Mouse (Mus musculus): ENCODE results near the gene Gm20547. TPM values are rescaled to one million over a fixed set of nuclear protein-coding genes. Genes with fewer than 3 reads are reported as not detected.
A peak's percentile ranks its signal among the peaks of the same experiment; 100 is the strongest.
"Not testable (repeated sequence)": the region's sequence is repeated elsewhere in the genome, so short reads cannot be mapped to it uniquely, and the experiment has no call there.

The Gm20547 gene
- total and polyA plus RNA-seq, 3 experiments, result 0.03 TPM; not detected in 2

- H3K36me3 ChIP-seq (ENCODE audit: control insufficient read depth in 1 of 2, insufficient read depth in 2 of 2, low read length in 2 of 2); H3K27ac ChIP-seq (ENCODE audit: control insufficient read depth, low read depth, low read length); H3K9ac ChIP-seq (ENCODE audit: control insufficient read depth, low read depth, low read length, poor library complexity, severe bottlenecking); H3K27me3 ChIP-seq (ENCODE audit: control insufficient read depth in 1 of 2, insufficient read depth in 2 of 2, low read length in 2 of 2); DNase-seq (ENCODE audit: low read depth, low spot score); H3K4me1 ChIP-seq (ENCODE audit: control insufficient read depth in 1 of 2, insufficient read depth in 2 of 2, low read length in 2 of 2); H3K9me3 ChIP-seq (replicated peaks; ENCODE audit: insufficient read depth, low read length); H3K4me3 ChIP-seq (ENCODE audit: control insufficient read depth in 1 of 2, insufficient read depth in 1 of 2, low read depth in 2 of 2, low read length in 2 of 2): not testable (repeated sequence)
- TF ChIP-seq ZNF384 (IDR thresholded peaks at IDR 0.05; ENCODE audit: low read depth, low read length), result peak; percentile 52
- H3K79me2 ChIP-seq (ENCODE audit: control insufficient read depth, insufficient read depth, low read length, poor library complexity), result peaks cover 25% of the 10 kb centered on the region
Observed at GRCm38 (mm10) chr17:34901948-34902347, 20.1 kb upstream of the Gm20547 start.

DNA sequence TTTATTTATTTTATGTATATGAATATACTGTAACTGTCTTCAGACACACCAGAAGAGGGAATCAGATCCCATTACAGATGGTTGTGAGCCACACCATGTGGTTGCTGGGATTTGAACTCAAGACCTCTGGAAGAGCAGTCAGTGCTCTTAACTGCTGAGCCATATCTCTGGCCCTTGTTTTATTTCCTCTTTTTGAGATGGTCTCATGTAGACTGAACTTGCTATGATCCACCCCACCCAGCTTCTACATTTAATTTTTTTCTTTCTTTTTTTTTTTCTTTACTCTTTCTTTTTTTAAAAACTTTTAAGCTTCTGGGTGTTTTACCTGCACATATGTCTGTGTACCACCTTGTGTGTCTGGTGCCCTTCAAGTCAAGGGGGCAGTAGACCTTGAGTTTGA lies 19.0 kb upstream of the Gm20547 start:
- Histone ChIP-seq H3K79me2 (ENCODE audit: control insufficient read depth, insufficient read depth, low read length, poor library complexity) (peaks cover 27% of the 10 kb centered on the region), H3K36me3 (ENCODE audit: control insufficient read depth in 1 of 2, insufficient read depth in 2 of 2, low read length in 2 of 2) (peaks cover 2 to 15% of the 10 kb centered on the region in 2 experiments; a peak in 3 of 4 replicates), H3K4me1 (ENCODE audit: control insufficient read depth in 1 of 2, insufficient read depth in 2 of 2, low read length in 2 of 2) (peaks cover 0 to 15% of the 10 kb centered on the region in 2 experiments; a peak in 3 of 4 replicates)
- not testable (repeated sequence) for H3K9ac ChIP-seq (ENCODE audit: control insufficient read depth, low read depth, low read length, poor library complexity, severe bottlenecking); H3K27ac ChIP-seq (ENCODE audit: control insufficient read depth, low read depth, low read length); H3K27me3 ChIP-seq (ENCODE audit: control insufficient read depth in 1 of 2, insufficient read depth in 2 of 2, low read length in 2 of 2); H3K4me3 ChIP-seq (ENCODE audit: control insufficient read depth in 1 of 2, insufficient read depth in 1 of 2, low read depth in 2 of 2, low read length in 2 of 2); H3K9me3 ChIP-seq (replicated peaks; ENCODE audit: insufficient read depth, low read length)
- DNase-seq (ENCODE audit: low read depth, low spot score), result peak; percentile 61
- TF ChIP-seq TBP (IDR thresholded peaks at IDR 0.05; ENCODE audit: low read depth, low read length) (peak; percentile 92), MXI1 (IDR thresholded peaks at IDR 0.05; ENCODE audit: low read depth, low read length) (0 out of 2 replicates have a peak, but pooled peaks have one; percentile 19), MAFK (IDR thresholded peaks at IDR 0.05; ENCODE audit: borderline replicate concordance, low read depth, low read length) (peak; percentile 41; the same call in 1 of the 2 replicates), ZNF384 (IDR thresholded peaks at IDR 0.05; ENCODE audit: low read depth, low read length) (peak; percentile 44)

DNA sequence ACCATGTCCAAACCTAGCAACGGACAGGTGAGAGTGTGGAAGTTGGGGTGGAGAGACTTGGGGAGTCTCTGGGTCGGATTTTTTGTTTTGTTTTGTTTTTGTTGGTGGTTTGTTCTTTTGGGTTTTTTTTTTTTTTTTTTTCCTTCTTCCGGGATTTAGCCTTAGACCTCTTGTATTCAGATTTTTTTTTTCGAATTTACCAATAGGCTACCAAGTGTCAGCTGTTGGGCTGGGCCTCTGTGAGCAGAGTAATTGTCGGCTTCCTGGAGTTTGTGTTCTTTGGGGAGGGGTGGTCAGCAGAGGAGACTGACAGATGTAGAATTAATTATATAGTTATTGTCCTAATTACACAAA lies 18.0 kb upstream of the Gm20547 start:
- DNase-seq (ENCODE audit: low read depth, low spot score), result no peak
- peak overlapping the region; percentile 75 to 88 for H3K4me3 ChIP-seq (ENCODE audit: control insufficient read depth in 1 of 2, insufficient read depth in 1 of 2, low read depth in 2 of 2, low read length in 2 of 2)
- H3K79me2 ChIP-seq (ENCODE audit: control insufficient read depth, insufficient read depth, low read length, poor library complexity), result peaks cover 30% of the 10 kb centered on the region
- no peaks in the 10 kb centered on the region for H3K9me3 ChIP-seq (replicated peaks; ENCODE audit: insufficient read depth, low read length)
- H3K4me1 ChIP-seq (ENCODE audit: control insufficient read depth in 1 of 2, insufficient read depth in 2 of 2, low read length in 2 of 2), result peaks cover 0 to 18% of the 10 kb centered on the region in 2 experiments; a peak in 3 of 4 replicates
- peak overlapping the region; percentile 86 for H3K9ac ChIP-seq (ENCODE audit: control insufficient read depth, low read depth, low read length, poor library complexity, severe bottlenecking)
- peaks cover 2 to 15% of the 10 kb centered on the region in 2 experiments; a peak in 3 of 4 replicates for H3K36me3 ChIP-seq (ENCODE audit: control insufficient read depth in 1 of 2, insufficient read depth in 2 of 2, low read length in 2 of 2)
- TF ChIP-seq RCOR1 (IDR thresholded peaks at IDR 0.05; ENCODE audit: low read depth, low read length) (no peak), ELF1 (IDR thresholded peaks at IDR 0.05; ENCODE audit: low read depth, low read length) (peak; percentile 80), MYC (IDR thresholded peaks at IDR 0.05; ENCODE audit: low read depth, low read length) (peak; percentile 51; the same call in 1 of the 2 replicates), POLR2AphosphoS5 (IDR thresholded peaks at IDR 0.05; ENCODE audit: borderline replicate concordance, low read depth, low read length) (no peak), MAZ (IDR thresholded peaks at IDR 0.05; ENCODE audit: low read depth, low read length) (0 out of 2 replicates have a peak, but pooled peaks have one; percentile 18), ETS1 (IDR thresholded peaks at IDR 0.05; ENCODE audit: low read depth, low read length) (0 out of 2 replicates have a peak, but pooled peaks have one; percentile 23), SIN3A (IDR thresholded peaks at IDR 0.05; ENCODE audit: low read length) (peak; percentile 80), E2F4 (IDR thresholded peaks at IDR 0.05; ENCODE audit: borderline replicate concordance, low read depth, low read length) (no peak), ZNF384 (IDR thresholded peaks at IDR 0.05; ENCODE audit: low read depth, low read length) (peak; percentile 93), TCF12 (IDR thresholded peaks at IDR 0.05; ENCODE audit: low read depth, low read length) (no peak), HCFC1 (IDR thresholded peaks at IDR 0.05; ENCODE audit: low read depth, low read length) (0 out of 2 replicates have a peak, but pooled peaks have one; percentile 20), MXI1 (IDR thresholded peaks at IDR 0.05; ENCODE audit: low read depth, low read length) (peak; percentile 41)
- no peaks in the 10 kb centered on the region for H3K27me3 ChIP-seq (ENCODE audit: control insufficient read depth in 1 of 2, insufficient read depth in 2 of 2, low read length in 2 of 2)
- peak overlapping the region; percentile 83 for H3K27ac ChIP-seq (ENCODE audit: control insufficient read depth, low read depth, low read length)

Data from MEL (cell line).